Mouse (Mus musculus) limb, embryonic 14.5 days (tissue): Measurements from ENCODE around the gene Bpifb6. TPM values are rescaled to one million over a fixed set of nuclear protein-coding genes. Genes with fewer than 3 reads are reported as not detected.

Experiments used
- ATAC-seq: fragments of 200-750 bp; cut with Nextera tagmentation; 2 replicates; pipeline ENCODE4 v1.8.0; 2017; ENCODE audit warnings: low read depth, moderate number of reproducible peaks, moderate TSS enrichment; ENCODE audit not compliant: low FRiP score
- DNase-seq: peaks from one replicate; pipeline ENCODE4 v3.0.0-alpha.2; 2015; ENCODE audit warnings: low spot score
- H3K27ac ChIP-seq: fragments of 300-500 bp; sonication (generic); replicated peaks from 2 replicates; pipeline ENCODE4 v1.5.1; 2014; ENCODE audit warnings: low read depth, mild to moderate bottlenecking, low read length, moderate library complexity, mixed read lengths
- H3K27me3 ChIP-seq: fragments of 300-500 bp; sonication (generic); 2 replicates; pipeline ENCODE4 v1.6.1; 2014; ENCODE audit warnings: low read length, mixed read lengths; ENCODE audit not compliant: control insufficient read depth, insufficient read depth
- H3K36me3 ChIP-seq: fragments of 300-500 bp; sonication (generic); 2 replicates; pipeline ENCODE4 v1.6.1; 2014; ENCODE audit warnings: mild to moderate bottlenecking, low read length, moderate library complexity, mixed read lengths; ENCODE audit not compliant: control insufficient read depth, insufficient read depth
- H3K4me1 ChIP-seq: fragments of 300-500 bp; sonication (generic); 2 replicates; pipeline ENCODE4 v1.6.1; 2014; ENCODE audit warnings: antibody characterized with exemption, low read length, mixed read lengths; ENCODE audit not compliant: control insufficient read depth, insufficient read depth
- H3K4me2 ChIP-seq: fragments of 300-500 bp; sonication (generic); replicated peaks from 2 replicates; pipeline ENCODE4 v1.6.1; 2014; ENCODE audit warnings: low read depth, mild to moderate bottlenecking, low read length, moderate library complexity; ENCODE audit not compliant: severe bottlenecking
- H3K4me3 ChIP-seq: fragments of 300-500 bp; sonication (generic); replicated peaks from 2 replicates; pipeline ENCODE4 v1.5.1; 2014; ENCODE audit warnings: low read length
- H3K9ac ChIP-seq: fragments of 300-500 bp; sonication (generic); 2 replicates; pipeline ENCODE4 v1.6.1; 2014; ENCODE audit warnings: mild to moderate bottlenecking, low read depth, low read length, moderate library complexity; ENCODE audit not compliant: severe bottlenecking
- H3K9me3 ChIP-seq: fragments of 300-500 bp; sonication (generic); 2 replicates; pipeline ENCODE4 v1.6.1; 2016; ENCODE audit warnings: low read length; ENCODE audit not compliant: control insufficient read depth
- POLR2A ChIP-seq: fragments of 200-500 bp; IDR thresholded peaks from 2 replicates; pipeline ENCODE4 v1.8.0; 2012; ENCODE audit warnings: inconsistent platforms, mild to moderate bottlenecking, moderate library complexity, borderline replicate concordance; ENCODE audit not compliant: insufficient read depth, insufficient read length; ENCODE audit errors: extremely low read depth
- WGBS: fragments of 180-500 bp; shearing (Covaris S2); extraction: QIAGEN DNeasy Blood & Tissue Kit; methylation state at CpG from one replicate; pipeline ENCODE4 v1.1.7; 2014; 5-methylcytosine and 5-hydroxymethylcytosine counted together
- polyA plus RNA-seq, 2 experiments: library from polyadenylated mRNA; depleted of rRNA in 1 of 2; stranded (reverse) in 1 of 2; unstranded in 1 of 2; fragments of >200 nt; fragmentation: Nextera tagmentation in 1 of 2; extraction: Ambion mirVana in 1 of 2; gene quantifications; 2 replicates each; pipeline versions ENCODE4 v1.2.1 to v1.2.3; 2012 to 2014

Gene Bpifb6
- polyA plus RNA-seq, 2 experiments, result not detected

DNA sequence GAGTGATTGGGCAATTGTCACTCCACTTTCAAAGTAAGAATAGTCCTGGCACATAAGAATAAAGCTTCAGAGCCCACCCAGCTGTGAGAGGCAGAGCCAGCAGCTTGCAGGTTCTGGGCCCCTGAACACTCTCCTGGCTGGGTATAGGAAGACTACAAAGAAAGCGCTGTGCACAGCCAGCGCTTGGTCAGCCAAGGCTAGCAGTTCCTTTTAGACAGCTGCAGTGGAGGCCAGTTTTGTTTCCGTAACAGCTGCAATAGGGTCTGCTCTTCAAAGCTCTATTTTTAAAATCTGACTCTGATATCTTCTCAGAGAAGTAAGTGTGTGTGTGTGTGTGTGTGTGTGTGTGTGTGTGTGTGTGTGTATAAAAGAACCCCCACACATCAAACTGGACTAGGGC is 38.2 kb upstream of the Bpifb6 start:
- TF ChIP-seq POLR2A, result no peak
- Histone ChIP-seq H3K9me3 (no peaks in the 10 kb centered on the region), H3K27ac (no peak overlapping the region), H3K4me1 (no peaks in the 10 kb centered on the region), H3K27me3 (no peaks in the 10 kb centered on the region), H3K36me3 (no peaks in the 10 kb centered on the region), H3K4me2 (no peak overlapping the region), H3K9ac (no peak overlapping the region), H3K4me3 (no peak overlapping the region)
- DNase-seq (peak; percentile 38), ATAC-seq (peak; percentile 67)
- 82% methylated on average over 3 of the region's 3 CpGs for WGBS

DNA sequence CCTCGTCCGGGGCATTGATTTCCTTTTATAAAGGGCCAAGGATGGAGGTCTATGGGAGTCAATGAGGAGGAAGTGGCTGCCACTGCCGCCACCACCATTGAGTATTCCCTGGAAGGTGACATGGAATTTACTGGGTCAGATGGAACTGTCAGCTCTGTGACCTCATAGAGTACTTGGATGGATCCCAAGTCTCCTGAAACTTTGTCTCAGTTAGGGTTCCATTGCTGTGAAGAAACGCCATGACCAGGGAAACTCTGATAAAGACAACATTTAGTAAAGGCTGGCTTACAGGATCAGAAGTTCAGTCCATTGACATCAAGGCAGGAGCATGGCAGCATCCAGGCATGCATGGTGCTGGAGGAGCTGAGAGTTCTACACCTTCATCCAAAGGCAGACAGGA is 29.2 kb upstream of the Bpifb6 start, which contains the start of gene Sun5:
Gene Sun5 (minus strand): TSS at position 101 of the 400 bp plus-strand sequence.
- Histone ChIP-seq H3K27me3 (no peaks in the 10 kb centered on the region), H3K4me3 (no peak within 1 kb of the TSS), H3K36me3 (no peaks in the 10 kb centered on the region), H3K27ac (no peak within 1 kb of the TSS), H3K9ac (no peak within 1 kb of the TSS), H3K4me1 (no peaks in the 10 kb centered on the region), H3K4me2 (no peak within 1 kb of the TSS), H3K9me3 (no peaks in the 10 kb centered on the region)
- DNase-seq, result no peak
- ATAC-seq, result no peak
- no peak for TF ChIP-seq POLR2A
- WGBS, result 90% methylated on average over 4 of the region's 4 CpGs

DNA sequence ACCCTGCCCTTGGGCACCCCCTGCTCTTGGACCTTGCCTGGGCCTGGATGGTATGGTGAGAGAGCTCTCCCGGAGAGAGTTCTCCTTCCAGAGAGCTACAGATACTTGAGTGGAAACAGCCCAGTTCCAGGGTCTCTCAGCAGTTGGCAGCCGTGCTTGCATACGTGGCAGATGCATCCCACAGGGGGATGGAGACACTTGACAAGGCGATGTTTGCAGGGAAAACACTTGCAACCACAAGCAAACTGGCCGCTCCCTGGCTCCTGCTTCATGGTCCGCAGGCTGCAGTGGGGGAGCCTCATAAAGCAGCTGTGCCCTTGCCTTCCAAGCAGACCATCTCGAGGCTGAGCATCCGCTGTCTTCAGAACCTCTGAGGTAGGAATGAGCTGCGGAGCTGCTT is 25.4 kb upstream of the Bpifb6 start, which contains the start of gene Bpifb2:
Gene Bpifb2 (plus strand): TSS at position 301 of the 400 bp plus-strand sequence.
- Histone ChIP-seq H3K9ac (no peak within 1 kb of the TSS), H3K4me3 (no peak within 1 kb of the TSS), H3K27ac (no peak within 1 kb of the TSS), H3K9me3 (no peaks in the 10 kb centered on the region), H3K4me2 (no peak within 1 kb of the TSS), H3K36me3 (no peaks in the 10 kb centered on the region), H3K27me3 (no peaks in the 10 kb centered on the region), H3K4me1 (no peaks in the 10 kb centered on the region)
- no peak for TF ChIP-seq POLR2A
- WGBS, result 69% methylated on average over 9 of the region's 9 CpGs
- ATAC-seq (no peak), DNase-seq (no peak)

DNA sequence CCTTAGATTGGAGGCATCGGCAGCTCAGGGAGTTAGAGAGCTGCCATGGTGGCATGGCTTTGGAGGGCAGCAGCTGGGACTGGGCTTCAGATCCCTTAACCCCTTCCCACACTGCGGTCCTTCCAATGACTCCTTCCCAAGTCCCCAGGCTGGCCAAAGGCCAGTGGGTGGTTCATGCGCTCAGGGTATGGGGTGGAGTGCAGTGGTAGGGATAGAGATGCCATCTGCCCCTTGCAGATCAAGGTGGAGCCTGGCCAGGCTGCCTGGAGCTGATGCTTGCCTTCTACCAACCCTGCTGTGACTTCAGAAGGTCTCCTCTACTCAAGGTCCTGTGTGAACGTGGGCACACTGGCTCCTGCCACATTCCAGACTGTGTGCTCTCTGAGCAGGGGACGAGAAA is 1.1 kb upstream of the Bpifb6 start:
- no peak for ATAC-seq
- no peaks in the 10 kb centered on the region for H3K36me3 ChIP-seq
- 71% methylated on average over 5 of the region's 5 CpGs for WGBS
- no peak overlapping the region for H3K4me3 ChIP-seq
- no peak overlapping the region for H3K9ac ChIP-seq
- H3K27me3 ChIP-seq, result no peaks in the 10 kb centered on the region
- H3K4me2 ChIP-seq, result no peak overlapping the region
- H3K4me1 ChIP-seq, result no peaks in the 10 kb centered on the region
- H3K27ac ChIP-seq, result no peak overlapping the region
- DNase-seq, result no peak
- TF ChIP-seq POLR2A, result no peak
- H3K9me3 ChIP-seq, result no peaks in the 10 kb centered on the region

DNA sequence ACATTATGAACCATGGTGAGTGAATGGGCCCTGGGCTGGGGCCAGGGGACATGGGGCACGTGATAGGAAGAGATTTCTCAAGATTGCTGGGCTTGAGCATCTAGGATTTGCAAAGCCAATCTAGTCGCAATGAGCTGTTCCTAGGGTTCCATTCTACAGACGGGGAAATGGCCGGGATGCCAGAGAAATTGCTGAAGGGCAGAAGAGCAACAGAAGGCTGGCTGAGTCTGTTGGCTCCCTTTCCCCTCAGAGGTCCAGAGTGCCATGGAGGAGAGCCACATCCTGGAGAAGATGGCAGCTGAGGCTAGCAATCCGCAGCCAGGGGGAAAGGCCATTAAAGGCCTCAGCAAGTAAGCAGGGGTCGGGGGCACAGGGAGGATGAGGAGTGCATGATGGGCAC is 2.5 kb downstream of the Bpifb6 start:
- H3K4me3 ChIP-seq, result no peak overlapping the region
- H3K4me1 ChIP-seq, result no peaks in the 10 kb centered on the region
- no peaks in the 10 kb centered on the region for H3K27me3 ChIP-seq
- H3K36me3 ChIP-seq, result no peaks in the 10 kb centered on the region
- no peak overlapping the region for H3K27ac ChIP-seq
- TF ChIP-seq POLR2A, result no peak
- DNase-seq, result no peak
- no peak for ATAC-seq
- 82% methylated on average over 6 of the region's 6 CpGs for WGBS
- H3K9ac ChIP-seq, result no peak overlapping the region
- H3K4me2 ChIP-seq, result no peak overlapping the region
- no peaks in the 10 kb centered on the region for H3K9me3 ChIP-seq

DNA sequence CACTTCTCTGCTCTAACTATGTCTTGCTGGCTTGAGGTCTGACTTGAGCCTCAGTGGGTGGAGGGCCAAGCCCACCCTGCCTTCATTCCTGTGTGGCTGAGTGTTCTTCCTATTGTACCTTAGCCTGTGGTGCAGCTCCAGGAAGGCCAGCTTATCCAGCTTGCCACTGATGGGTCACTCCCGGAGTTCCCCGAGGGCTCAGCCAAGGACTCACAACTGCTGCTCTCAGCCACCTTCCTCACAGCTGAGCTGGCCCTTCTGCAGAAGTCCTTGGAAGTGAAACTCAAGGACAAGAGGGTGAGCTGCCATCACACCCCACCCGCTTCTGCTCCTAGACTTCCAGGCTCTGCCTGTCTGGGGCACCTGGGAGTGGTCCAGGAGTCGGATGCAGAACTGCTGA is 6.4 kb downstream of the Bpifb6 start:
- 92% methylated on average over 4 of the region's 4 CpGs for WGBS
- H3K4me1 ChIP-seq, result no peaks in the 10 kb centered on the region
- DNase-seq, result no peak

More for the DNA sequence above, 6.4 kb downstream of the Bpifb6 start:
- no peak for ATAC-seq
- Histone ChIP-seq H3K36me3 (no peaks in the 10 kb centered on the region), H3K4me2 (no peak overlapping the region), H3K9me3 (no peaks in the 10 kb centered on the region), H3K9ac (no peak overlapping the region), H3K27me3 (no peaks in the 10 kb centered on the region), H3K27ac (no peak overlapping the region), H3K4me3 (no peak overlapping the region)
- no peak for TF ChIP-seq POLR2A
